Mouse (Mus musculus): ENCODE measurements at regions not wholly inside any gene's neighbourhood (a gene's known extent, or its start where the extent isn't known, plus 50 kb on each side); places are given as distances from the start of the nearest gene placed in this dataset.

DNA sequence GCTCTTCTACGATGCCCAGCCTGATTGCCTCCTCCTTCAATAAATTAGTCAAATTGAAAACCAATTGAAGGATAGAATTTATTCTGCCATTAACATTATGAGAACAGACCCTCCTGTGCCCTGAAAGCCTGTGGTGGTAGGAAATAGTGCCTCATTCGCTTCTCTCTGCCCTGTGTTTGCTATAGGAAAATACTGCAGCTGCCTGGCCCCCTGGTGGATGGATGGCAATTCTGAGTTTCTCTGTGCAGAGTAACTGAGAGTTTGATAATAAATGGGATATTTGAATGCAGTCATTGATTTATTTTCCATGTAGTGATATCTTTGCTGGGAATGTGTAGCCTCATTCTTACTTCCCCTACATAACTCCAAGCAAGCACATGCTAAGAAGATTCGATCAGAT, 85.4 kb upstream of the Calcoco1 start:
- H3K27me3 ChIP-seq (ENCODE audit: control insufficient read depth, insufficient read depth, low read length), result 0 out of 2 replicates have a peak, but pooled peaks cover 5% of the 10 kb centered on the region
- no peak overlapping the region for H3K27ac ChIP-seq (ENCODE audit: low read length)
- no peaks in the 10 kb centered on the region for H3K4me1 ChIP-seq (ENCODE audit: control insufficient read depth, insufficient read depth, low read length)
- no peak overlapping the region for H3K9ac ChIP-seq (ENCODE audit: low read length)
- no peak overlapping the region for H3K4me3 ChIP-seq (replicated peaks; ENCODE audit: low read length)
- H3K9me3 ChIP-seq (replicated peaks; ENCODE audit: control insufficient read depth, low read length), result no peaks in the 10 kb centered on the region
- H3K4me2 ChIP-seq (ENCODE audit: low read depth, low read length), result no peak overlapping the region
- no peaks in the 10 kb centered on the region for H3K36me3 ChIP-seq (ENCODE audit: control insufficient read depth, insufficient read depth, low read length)
- no peak for ATAC-seq (ENCODE audit: insufficient read depth, low FRiP score)
- WGBS, result 64% methylated on average over 3 of the region's 3 CpGs

DNA sequence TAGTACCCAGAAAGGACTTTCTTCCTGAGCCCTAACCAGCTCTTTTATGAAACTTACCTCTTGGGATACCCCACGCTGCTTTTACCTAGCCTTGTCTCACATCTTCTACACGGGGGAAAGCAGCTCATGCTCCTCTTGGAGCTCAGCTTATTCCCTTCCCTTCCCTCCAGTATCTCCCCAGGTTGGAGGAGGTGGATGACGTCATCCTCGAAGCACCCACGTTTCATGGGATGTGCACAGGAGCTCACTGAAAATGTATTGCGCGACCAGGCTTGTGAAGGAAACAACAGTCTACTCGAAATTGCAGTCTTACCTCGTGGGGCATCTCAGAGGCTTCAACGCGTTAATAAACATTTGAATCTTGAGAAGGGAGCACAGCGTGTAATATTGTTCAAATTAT, 97.2 kb upstream of the Calcoco1 start:
- Histone ChIP-seq H3K9ac (ENCODE audit: low read length) (no peak overlapping the region), H3K4me1 (ENCODE audit: control insufficient read depth, insufficient read depth, low read length) (no peaks in the 10 kb centered on the region)
- WGBS, result 70% methylated on average over 12 of the region's 12 CpGs

DNA sequence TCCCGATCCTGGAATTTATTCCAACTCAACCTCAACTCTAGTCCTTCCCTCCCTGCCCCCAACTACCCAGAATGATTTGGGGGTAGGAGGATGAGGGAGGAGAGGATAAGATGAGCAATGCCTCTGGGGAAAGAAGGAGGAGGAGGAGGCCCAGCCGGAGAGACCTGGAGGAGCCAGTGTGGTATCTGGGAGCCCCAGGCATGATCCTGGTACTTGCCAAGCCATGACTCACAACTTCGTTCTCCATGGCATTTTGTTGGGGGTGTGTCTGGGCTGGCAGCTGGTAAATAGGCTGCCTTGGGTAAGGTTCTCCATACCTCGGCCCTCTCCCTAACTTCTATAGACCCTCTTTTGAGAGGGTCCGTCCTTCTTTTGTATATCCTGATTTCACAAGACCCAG, 81.2 kb upstream of the Hoxc13 start:
- Histone ChIP-seq H3K4me1 (ENCODE audit: control insufficient read depth, insufficient read depth, low read length) (no peaks in the 10 kb centered on the region), H3K36me3 (ENCODE audit: control insufficient read depth, insufficient read depth, low read length) (no peaks in the 10 kb centered on the region), H3K4me2 (ENCODE audit: low read depth, low read length) (no peak overlapping the region), H3K9ac (ENCODE audit: low read length) (no peak overlapping the region), H3K9me3 (replicated peaks; ENCODE audit: control insufficient read depth, low read length) (no peaks in the 10 kb centered on the region), H3K27ac (ENCODE audit: low read length) (no peak overlapping the region), H3K27me3 (ENCODE audit: control insufficient read depth, insufficient read depth, low read length) (peaks cover 4% of the 10 kb centered on the region; the same call in 1 of the 2 replicates), H3K4me3 (replicated peaks; ENCODE audit: low read length) (no peak overlapping the region)
- 79% methylated on average over 5 of the region's 5 CpGs for WGBS
- 0 out of 2 replicates have a peak, but pooled peaks have one; percentile 13 for ATAC-seq (ENCODE audit: insufficient read depth, low FRiP score)

More for the DNA sequence above, 97.2 kb upstream of the Calcoco1 start:
- no peaks in the 10 kb centered on the region for H3K9me3 ChIP-seq (replicated peaks; ENCODE audit: control insufficient read depth, low read length)
- no peaks in the 10 kb centered on the region for H3K27me3 ChIP-seq (ENCODE audit: control insufficient read depth, insufficient read depth, low read length)
- ATAC-seq (ENCODE audit: insufficient read depth, low FRiP score), result no peak
- no peaks in the 10 kb centered on the region for H3K36me3 ChIP-seq (ENCODE audit: control insufficient read depth, insufficient read depth, low read length)
- H3K4me3 ChIP-seq (replicated peaks; ENCODE audit: low read length), result no peak overlapping the region
- no peak overlapping the region for H3K4me2 ChIP-seq (ENCODE audit: low read depth, low read length)
- H3K27ac ChIP-seq (ENCODE audit: low read length), result no peak overlapping the region

DNA sequence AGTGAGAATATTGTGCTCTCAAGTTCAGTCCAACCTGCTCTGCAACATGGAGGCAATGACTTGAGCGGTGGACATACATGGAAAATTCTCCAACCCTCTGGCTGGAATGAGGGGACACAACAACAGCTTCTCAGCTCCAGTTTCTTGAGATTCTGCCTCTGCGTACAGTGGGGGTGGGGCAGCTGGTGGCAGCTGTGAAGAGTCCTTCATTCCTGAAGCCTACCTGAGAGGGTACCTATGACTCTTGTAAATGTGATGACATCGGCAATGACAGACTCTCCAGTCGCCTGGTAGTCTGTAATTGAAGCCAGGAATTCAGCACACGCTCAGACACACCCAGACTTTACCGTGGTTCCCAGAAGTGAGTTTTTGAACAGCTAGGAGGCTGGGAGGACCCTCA, 58.5 kb upstream of the Hoxc13 start:
- Histone ChIP-seq H3K4me1 (ENCODE audit: control insufficient read depth, insufficient read depth, low read length) (no peaks in the 10 kb centered on the region), H3K27ac (ENCODE audit: low read length) (no peak overlapping the region), H3K9ac (ENCODE audit: low read length) (no peak overlapping the region), H3K27me3 (ENCODE audit: control insufficient read depth, insufficient read depth, low read length) (no peaks in the 10 kb centered on the region), H3K36me3 (ENCODE audit: control insufficient read depth, insufficient read depth, low read length) (no peaks in the 10 kb centered on the region), H3K9me3 (replicated peaks; ENCODE audit: control insufficient read depth, low read length) (no peaks in the 10 kb centered on the region), H3K4me2 (ENCODE audit: low read depth, low read length) (no peak overlapping the region), H3K4me3 (replicated peaks; ENCODE audit: low read length) (no peak overlapping the region)
- 62% methylated on average over 6 of the region's 6 CpGs for WGBS
- ATAC-seq (ENCODE audit: insufficient read depth, low FRiP score), result no peak

DNA sequence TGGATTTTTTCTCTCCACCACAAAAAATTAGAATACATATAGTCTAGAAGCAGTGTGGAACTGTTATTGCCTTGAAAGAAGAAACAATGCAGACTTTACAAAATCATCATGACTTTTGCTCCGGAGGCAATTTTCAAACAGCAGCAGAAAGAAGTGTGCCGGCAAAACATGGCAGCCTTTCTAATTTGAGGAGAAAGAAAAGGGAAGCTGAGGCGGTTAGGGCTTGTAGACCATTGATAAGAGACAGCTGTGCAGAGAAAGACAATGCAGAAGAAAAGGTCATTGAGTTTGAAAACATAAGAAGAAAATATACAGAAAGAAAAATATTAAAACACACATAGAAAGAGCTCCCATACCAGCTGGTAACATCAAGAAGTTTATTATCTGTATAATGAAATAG, 54.1 kb upstream of the Hoxc13 start:
- H3K9me3 ChIP-seq (replicated peaks; ENCODE audit: control insufficient read depth, low read length), result no peaks in the 10 kb centered on the region
- no peak overlapping the region for H3K27ac ChIP-seq (ENCODE audit: low read length)
- ATAC-seq (ENCODE audit: insufficient read depth, low FRiP score), result no peak
- H3K4me1 ChIP-seq (ENCODE audit: control insufficient read depth, insufficient read depth, low read length), result no peaks in the 10 kb centered on the region
- no peak overlapping the region for H3K4me3 ChIP-seq (replicated peaks; ENCODE audit: low read length)
- H3K9ac ChIP-seq (ENCODE audit: low read length), result no peak overlapping the region
- H3K4me2 ChIP-seq (ENCODE audit: low read depth, low read length), result no peak overlapping the region
- no peaks in the 10 kb centered on the region for H3K36me3 ChIP-seq (ENCODE audit: control insufficient read depth, insufficient read depth, low read length)
- no peaks in the 10 kb centered on the region for H3K27me3 ChIP-seq (ENCODE audit: control insufficient read depth, insufficient read depth, low read length)
- whole genome bisulfite sequencing, result 77% methylated on average over 3 of the region's 3 CpGs

Data from stomach, embryonic 16.5 days (tissue).